Mouse (Mus musculus) heart, postnatal 14 days (tissue): ENCODE results near the gene Shkbp1. TPM values are rescaled to one million over a fixed set of nuclear protein-coding genes. Genes with fewer than 3 reads are reported as not detected.

Experiments used
- DNase-seq, 2 experiments: peaks; one replicate each; pipeline ENCODE4 v3.0.0; 2021 to 2022
- intact Hi-C: fragments of 180-260 bp; cut with DNase I; formaldehyde crosslinking; loops from one replicate; pipeline ENCODE4 v1.15.1; 2025
- total RNA-seq, 2 experiments: library from RNA; stranded (reverse); gene quantifications; 2 replicates each; pipeline ENCODE4 v1.2.3; 2021

Shkbp1 gene
- total RNA-seq, 2 experiments from 2014 or later: 8.6 to 9.7 TPM

DNA sequence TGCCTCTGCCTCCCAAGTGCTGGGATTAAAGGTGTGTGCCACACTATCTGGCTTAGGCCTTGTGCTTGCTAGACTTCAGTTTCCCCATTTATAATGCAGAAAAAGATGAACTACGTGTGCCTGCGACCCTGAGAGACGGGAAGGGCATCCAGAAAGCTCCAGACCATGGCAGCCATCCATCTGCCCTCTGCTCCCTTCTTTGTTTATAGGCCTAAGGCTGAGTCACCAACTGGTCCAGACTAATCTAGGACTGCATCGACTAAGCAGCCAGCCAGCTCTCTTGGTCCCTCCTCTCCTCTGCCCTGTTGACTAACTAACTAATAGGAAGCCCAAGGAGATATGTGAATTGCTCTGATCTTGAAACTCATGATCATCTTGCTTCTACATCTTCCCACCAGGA is 59.9 kb downstream of the Shkbp1 start:
- intact Hi-C loops: loop anchor here (5.0 kb wide), 1 partner anchor 91 kb away; no protein-coding TSS in a partner anchor
- no peak for DNase-seq

Other genes with a start within 250 kb of the Shkbp1 start
- 10 to 100 TPM in 1 of 2 experiments, under 1 TPM in 1; 0.12 to 25.5 TPM for gene Cyp2f2, start 236.1 kb downstream of the Shkbp1 start, total RNA-seq
- not detected for gene Cyp2t4, start 202.3 kb downstream of the Shkbp1 start, total RNA-seq
- gene Egln2, start 189.2 kb downstream of the Shkbp1 start, total RNA-seq: 10 to 100 TPM; 60.1 to 60.6 TPM
- gene Rab4b, start 177.1 kb downstream of the Shkbp1 start, total RNA-seq: 10 to 100 TPM; 21.9 to 22.1 TPM
- not detected for gene Gm21983, start 174.9 kb downstream of the Shkbp1 start, total RNA-seq
- not detected for gene Mia, start 174.9 kb downstream of the Shkbp1 start, total RNA-seq
- 10 to 100 TPM; 12.3 to 12.5 TPM for gene BC024978, start 160.2 kb downstream of the Shkbp1 start, total RNA-seq
- gene Snrpa, start 159.7 kb downstream of the Shkbp1 start, total RNA-seq: 10 to 100 TPM; 38.9 to 47.7 TPM
- gene Itpkc, start 127.4 kb downstream of the Shkbp1 start, total RNA-seq: 1 to 10 TPM; 4.5 to 5.5 TPM
- gene Coq8b, start 123.0 kb downstream of the Shkbp1 start, total RNA-seq: 1 to 10 TPM; 7.0 to 8.8 TPM
- 1 to 10 TPM; 7.9 to 8.5 TPM for gene Numbl, start 97.6 kb downstream of the Shkbp1 start, total RNA-seq
- gene Ltbp4, start 18.3 kb downstream of the Shkbp1 start, total RNA-seq: 100 to 1,000 TPM; 354 to 358 TPM
- under 1 TPM in 1 of 2 experiments, not detected in 1; 0.76 TPM for gene Gm20479, start 1.4 kb upstream of the Shkbp1 start, total RNA-seq
- under 1 TPM; 0.14 to 0.20 TPM for gene Sptbn4, start 91.7 kb upstream of the Shkbp1 start, total RNA-seq
- 10 to 100 TPM; 34.3 to 34.9 TPM for gene Blvrb, start 92.0 kb upstream of the Shkbp1 start, total RNA-seq
- 1 to 10 TPM; 7.6 to 8.5 TPM for gene Sertad3, start 117.7 kb upstream of the Shkbp1 start, total RNA-seq
- 10 to 100 TPM; 10.9 to 11.4 TPM for gene Sertad1, start 130.9 kb upstream of the Shkbp1 start, total RNA-seq
- gene Prx, start 143.3 kb upstream of the Shkbp1 start, total RNA-seq: 1 to 10 TPM; 1.4 to 2.8 TPM
- under 1 TPM; 0.32 to 0.55 TPM for gene Hipk4, start 167.2 kb upstream of the Shkbp1 start, total RNA-seq
- gene Pld3, start 197.2 kb upstream of the Shkbp1 start, total RNA-seq: 10 to 100 TPM; 29.0 to 31.8 TPM
- gene 2310022A10Rik, start 197.2 kb upstream of the Shkbp1 start, total RNA-seq: 10 to 100 TPM; 53.0 to 62.2 TPM
- gene Akt2, start 235.5 kb upstream of the Shkbp1 start, total RNA-seq: 100 to 1,000 TPM; 169 to 170 TPM